Mouse (Mus musculus) liver, adult 2 months (tissue): ENCODE results near the gene Abcc3.

Source experiments
- CTCF ChIP-seq: fragments of 200-500 bp; IDR thresholded peaks from 2 replicates; pipeline ENCODE4 v1.5.1; 2011; ENCODE audit warnings: low read depth, low read length, control low read depth
- POLR2A ChIP-seq: fragments of 200-500 bp; IDR thresholded peaks from 2 replicates; pipeline ENCODE4 v1.6.1; 2011; ENCODE audit warnings: low read length, control low read depth; ENCODE audit not compliant: insufficient read depth; ENCODE audit errors: extremely low read depth

DNA sequence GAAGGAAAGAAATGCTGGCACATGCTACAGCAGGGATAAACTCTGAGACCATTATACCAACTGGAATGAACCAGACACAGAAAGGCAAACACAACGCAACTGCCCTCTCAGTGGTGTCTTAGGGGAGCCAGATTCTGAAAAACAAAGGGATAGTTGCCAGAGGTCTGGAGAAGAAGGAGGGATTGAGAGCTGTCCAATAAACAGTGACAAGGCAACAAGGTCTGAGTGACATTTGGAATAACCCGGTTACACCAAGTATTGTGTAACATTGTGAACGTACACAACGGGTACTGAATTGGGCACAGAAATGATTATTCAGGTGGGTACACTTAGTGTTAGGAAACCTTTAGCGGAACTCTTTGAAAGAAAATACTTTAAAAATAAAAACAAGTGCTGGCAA is 30.7 kb downstream of the Abcc3 start:
- TF ChIP-seq POLR2A (no peak), CTCF (no peak)
